Mouse (Mus musculus) thymus, postnatal 14 days (tissue): Measurements from ENCODE around the gene Cntn1.

Experiments used
- DNase-seq: peaks from one replicate; pipeline ENCODE4 v3.0.0; 2021

Cntn1 gene

GRCm38 (mm10) chr15:92050996-92051352, at the start of gene Cntn1:
Cntn1 (plus strand) TSS chr15:92051165.
- DNase-seq, result no peak

- DNase-seq, result no peak
Measured at GRCm38 (mm10) chr15:92001431-92001830, 49.5 kb upstream of the Cntn1 start.

- DNase-seq, result no peak
Measured at GRCm38 (mm10) chr15:92012165-92013083, 38.5 kb upstream of the Cntn1 start.

- DNase-seq, result no peak
Measured at GRCm38 (mm10) chr15:92034111-92034510, 16.9 kb upstream of the Cntn1 start.

GRCm38 (mm10) chr15:92042538-92042937, 8.4 kb upstream of the Cntn1 start:
- DNase-seq, result no peak

- no peak for DNase-seq
Measured at GRCm38 (mm10) chr15:92046042-92046441, 4.9 kb upstream of the Cntn1 start.

GRCm38 (mm10) chr15:92048031-92048430, 2.9 kb upstream of the Cntn1 start:
- DNase-seq, result no peak

- no peak for DNase-seq
Measured at GRCm38 (mm10) chr15:92048531-92048930, 2.4 kb upstream of the Cntn1 start.

GRCm38 (mm10) chr15:92051353-92052132, 578 bp downstream of the Cntn1 start:
- DNase-seq, result no peak

GRCm38 (mm10) chr15:92052133-92052463, 1.1 kb downstream of the Cntn1 start:
- no peak for DNase-seq

GRCm38 (mm10) chr15:92057553-92057952, 6.6 kb downstream of the Cntn1 start:
- no peak for DNase-seq

GRCm38 (mm10) chr15:92060986-92061385, 10.0 kb downstream of the Cntn1 start:
- no peak for DNase-seq

GRCm38 (mm10) chr15:92079416-92079815, 28.5 kb downstream of the Cntn1 start:
- DNase-seq, result no peak

- DNase-seq, result no peak
Measured at GRCm38 (mm10) chr15:92085876-92086275, 34.9 kb downstream of the Cntn1 start.

- no peak for DNase-seq
Measured at GRCm38 (mm10) chr15:92087691-92088286, 36.8 kb downstream of the Cntn1 start.

- no peak for DNase-seq
Measured at GRCm38 (mm10) chr15:92090787-92091186, 39.8 kb downstream of the Cntn1 start.

GRCm38 (mm10) chr15:92092041-92092440, 41.1 kb downstream of the Cntn1 start:
- DNase-seq, result no peak

- DNase-seq, result no peak
Measured at GRCm38 (mm10) chr15:92099410-92100174, 48.6 kb downstream of the Cntn1 start.

- no peak for DNase-seq
Measured at GRCm38 (mm10) chr15:92101956-92102355, 51.0 kb downstream of the Cntn1 start.

- DNase-seq, result no peak
Measured at GRCm38 (mm10) chr15:92112455-92112854, 61.5 kb downstream of the Cntn1 start.

- DNase-seq, result no peak
Measured at GRCm38 (mm10) chr15:92132936-92133335, 82.0 kb downstream of the Cntn1 start.

- peak; percentile 9 for DNase-seq
Measured at GRCm38 (mm10) chr15:92134254-92134653, 83.3 kb downstream of the Cntn1 start.

- DNase-seq, result no peak
Measured at GRCm38 (mm10) chr15:92137026-92137425, 86.1 kb downstream of the Cntn1 start.
